Mouse (Mus musculus) erythroid progenitor cell, adult 5-6 weeks (primary cell): ENCODE measurements at regions not wholly inside any gene's neighbourhood (a gene's known extent, or its start where the extent isn't known, plus 50 kb on each side); places are given as distances from the start of the nearest gene placed in this dataset.

Experiments
- ATAC-seq: replicated peaks from 2 replicates; pipeline ENCODE4 v1.8.0; 2016; ENCODE audit warnings: moderate number of reproducible peaks, mild to moderate bottlenecking, moderate TSS enrichment, inconsistent platforms; ENCODE audit not compliant: poor library complexity, low FRiP score, severe bottlenecking

- no peak for ATAC-seq
These were observed 81.1 kb upstream of the Plcl2 start for GRCm38 (mm10) chr17:50428004-50428560.

GRCm38 (mm10) chr17:50432559-50432958, 76.6 kb upstream of the Plcl2 start:
- no peak for ATAC-seq

GRCm38 (mm10) chr17:50438960-50439359, 70.2 kb upstream of the Plcl2 start:
- no peak for ATAC-seq

GRCm38 (mm10) chr17:50439365-50439764, 69.8 kb upstream of the Plcl2 start:
- no peak for ATAC-seq

- ATAC-seq: peak; percentile 85
These were observed 67.1 kb upstream of the Plcl2 start for GRCm38 (mm10) chr17:50442062-50442461.

GRCm38 (mm10) chr17:50442905-50443304, 66.3 kb upstream of the Plcl2 start:
- ATAC-seq: no peak

- no peak for ATAC-seq
These were observed 65.7 kb upstream of the Plcl2 start for GRCm38 (mm10) chr17:50443376-50444022.

GRCm38 (mm10) chr17:50444023-50444389, 65.2 kb upstream of the Plcl2 start:
- ATAC-seq: no peak

GRCm38 (mm10) chr17:50448693-50449092, 60.5 kb upstream of the Plcl2 start:
- no peak for ATAC-seq

GRCm38 (mm10) chr17:50451606-50452005, 57.6 kb upstream of the Plcl2 start:
- no peak for ATAC-seq

GRCm38 (mm10) chr17:50453524-50453923, 55.7 kb upstream of the Plcl2 start:
- ATAC-seq: no peak

- peak; percentile 68 for ATAC-seq
These were observed 55.2 kb upstream of the Plcl2 start for GRCm38 (mm10) chr17:50453956-50454355.

GRCm38 (mm10) chr17:50454917-50455316, 54.3 kb upstream of the Plcl2 start:
- no peak for ATAC-seq

- ATAC-seq: peak; percentile 70
These were observed 53.5 kb upstream of the Plcl2 start for GRCm38 (mm10) chr17:50455719-50456118.

GRCm38 (mm10) chr17:50457053-50457697, 52.0 kb upstream of the Plcl2 start:
- no peak for ATAC-seq

GRCm38 (mm10) chr17:50458232-50458631, 51.0 kb upstream of the Plcl2 start:
- peak; percentile 71 for ATAC-seq
